Mouse (Mus musculus) kidney, postnatal 36 days (tissue): ENCODE data around the gene Hnrnpab.
"Not testable (repeated sequence)": the region's sequence is repeated elsewhere in the genome, so short reads cannot be mapped to it uniquely, and the experiment has no call there.

Experiments
- DNase-seq, 2 experiments: peaks; one replicate each; pipeline ENCODE4 v3.0.0; 2021 to 2022; ENCODE audit warnings: mixed read lengths in 2 of 2

Gene Hnrnpab

GRCm38 (mm10) chr11:51633721-51634120 is 27.1 kb upstream of the Hnrnpab start:
- DNase-seq: no peak

GRCm38 (mm10) chr11:51633200-51633599 is 26.6 kb upstream of the Hnrnpab start:
- not testable (repeated sequence) for DNase-seq

GRCm38 (mm10) chr11:51632130-51632753 is 25.6 kb upstream of the Hnrnpab start:
- DNase-seq: peak in 1 of 2 experiments; percentile 59

GRCm38 (mm10) chr11:51629651-51630314 is 23.1 kb upstream of the Hnrnpab start:
- no peak for DNase-seq

- DNase-seq: no peak
Measured at GRCm38 (mm10) chr11:51627907-51628306, 21.3 kb upstream of the Hnrnpab start.

- no peak for DNase-seq
Measured at GRCm38 (mm10) chr11:51627425-51627824, 20.8 kb upstream of the Hnrnpab start.

GRCm38 (mm10) chr11:51625187-51625820 is 18.7 kb upstream of the Hnrnpab start:
- DNase-seq: no peak

GRCm38 (mm10) chr11:51622971-51623491 is 16.4 kb upstream of the Hnrnpab start:
- DNase-seq: peak in 1 of 2 experiments; percentile 52

GRCm38 (mm10) chr11:51621776-51622175 is 15.1 kb upstream of the Hnrnpab start:
- DNase-seq: peak; percentile 32 to 62

GRCm38 (mm10) chr11:51620084-51620483 is 13.4 kb upstream of the Hnrnpab start:
- no peak for DNase-seq

- DNase-seq: peak; percentile 99
Measured at GRCm38 (mm10) chr11:51619409-51620060, 12.9 kb upstream of the Hnrnpab start, which contains the start of gene Nhp2. Gene Nhp2 (plus strand): TSS chr11:51619735.

- no peak for DNase-seq
Measured at GRCm38 (mm10) chr11:51618894-51619408, 12.3 kb upstream of the Hnrnpab start.

GRCm38 (mm10) chr11:51617693-51618092 is 11.0 kb upstream of the Hnrnpab start:
- peak; percentile 82 to 86 for DNase-seq

- DNase-seq: not testable (repeated sequence)
Measured at GRCm38 (mm10) chr11:51616113-51616512, 9.5 kb upstream of the Hnrnpab start.

- DNase-seq: peak; percentile 87
Measured at GRCm38 (mm10) chr11:51615601-51616000, 9.0 kb upstream of the Hnrnpab start.

GRCm38 (mm10) chr11:51615129-51615528 is 8.5 kb upstream of the Hnrnpab start:
- peak; percentile 29 to 47 for DNase-seq

- DNase-seq: no peak
Measured at GRCm38 (mm10) chr11:51614256-51614655, 7.6 kb upstream of the Hnrnpab start.

- not testable (repeated sequence) for DNase-seq
Measured at GRCm38 (mm10) chr11:51609940-51610339, 3.3 kb upstream of the Hnrnpab start.

- no peak for DNase-seq
Measured at GRCm38 (mm10) chr11:51609266-51609909, 2.7 kb upstream of the Hnrnpab start.

GRCm38 (mm10) chr11:51607096-51607738 is 570 bp upstream of the Hnrnpab start:
- DNase-seq: no peak

GRCm38 (mm10) chr11:51605602-51606446 is 823 bp downstream of the Hnrnpab start:
- peak; percentile 96 for DNase-seq
